Mouse (Mus musculus): ENCODE results near the gene Mettl7a1. TPM values are rescaled to one million over a fixed set of nuclear protein-coding genes. Genes with fewer than 3 reads are reported as not detected.
"Not testable (repeated sequence)": the region's sequence is repeated elsewhere in the genome, so short reads cannot be mapped to it uniquely, and the experiment has no call there.

The Mettl7a1 gene
- polyA plus RNA-seq, 1 experiment = 13.4 TPM

GRCm38 (mm10) chr15:100300499-100300898 lies 3.4 kb upstream of the Mettl7a1 start:
- H3K27ac ChIP-seq (ENCODE audit: insufficient read depth, low read length) = no peak overlapping the region
- H3K4me1 ChIP-seq (ENCODE audit: control insufficient read depth, insufficient read depth, low read length) = no peaks in the 10 kb centered on the region
- TF ChIP-seq POLR2A (IDR thresholded peaks at IDR 0.05; ENCODE audit: low read depth, low read length) = no peak
- no peak for TF ChIP-seq CTCF (IDR thresholded peaks at IDR 0.05; ENCODE audit: borderline replicate concordance, insufficient read depth, low read length)
- H3K4me3 ChIP-seq (ENCODE audit: insufficient read depth, low read length) = no peak overlapping the region

- H3K27ac ChIP-seq (ENCODE audit: insufficient read depth, low read length) = no peak overlapping the region
- no peak overlapping the region for H3K4me3 ChIP-seq (ENCODE audit: insufficient read depth, low read length)
- TF ChIP-seq CTCF (IDR thresholded peaks at IDR 0.05; ENCODE audit: borderline replicate concordance, insufficient read depth, low read length) (no peak), POLR2A (IDR thresholded peaks at IDR 0.05; ENCODE audit: low read depth, low read length) (no peak)
- H3K4me1 ChIP-seq (ENCODE audit: control insufficient read depth, insufficient read depth, low read length) = no peaks in the 10 kb centered on the region
Observed at GRCm38 (mm10) chr15:100301556-100301955, 2.4 kb upstream of the Mettl7a1 start.

- no peaks in the 10 kb centered on the region for H3K4me1 ChIP-seq (ENCODE audit: control insufficient read depth, insufficient read depth, low read length)
- no peak for TF ChIP-seq CTCF (IDR thresholded peaks at IDR 0.05; ENCODE audit: borderline replicate concordance, insufficient read depth, low read length)
- no peak for TF ChIP-seq POLR2A (IDR thresholded peaks at IDR 0.05; ENCODE audit: low read depth, low read length)
- no peak overlapping the region for H3K4me3 ChIP-seq (ENCODE audit: insufficient read depth, low read length)
- peak overlapping the region; percentile 48; the same call in 1 of the 2 replicates for H3K27ac ChIP-seq (ENCODE audit: insufficient read depth, low read length)
Observed at GRCm38 (mm10) chr15:100303428-100304018, 417 bp upstream of the Mettl7a1 start.

- H3K4me1 ChIP-seq (ENCODE audit: control insufficient read depth, insufficient read depth, low read length) = no peaks in the 10 kb centered on the region
- no peak overlapping the region for H3K4me3 ChIP-seq (ENCODE audit: insufficient read depth, low read length)
- no peak for TF ChIP-seq POLR2A (IDR thresholded peaks at IDR 0.05; ENCODE audit: low read depth, low read length)
- TF ChIP-seq CTCF (IDR thresholded peaks at IDR 0.05; ENCODE audit: borderline replicate concordance, insufficient read depth, low read length) = no peak
- H3K27ac ChIP-seq (ENCODE audit: insufficient read depth, low read length) = no peak overlapping the region
Observed at GRCm38 (mm10) chr15:100306201-100306600, 2.3 kb downstream of the Mettl7a1 start.

- H3K27ac ChIP-seq (ENCODE audit: insufficient read depth, low read length); H3K4me1 ChIP-seq (ENCODE audit: control insufficient read depth, insufficient read depth, low read length); H3K4me3 ChIP-seq (ENCODE audit: insufficient read depth, low read length): not testable (repeated sequence)
Observed at GRCm38 (mm10) chr15:100307438-100308096, 3.6 kb downstream of the Mettl7a1 start.

GRCm38 (mm10) chr15:100312346-100312745 lies 8.4 kb downstream of the Mettl7a1 start:
- H3K4me3 ChIP-seq (ENCODE audit: insufficient read depth, low read length) = no peak overlapping the region
- no peak overlapping the region for H3K27ac ChIP-seq (ENCODE audit: insufficient read depth, low read length)
- no peaks in the 10 kb centered on the region for H3K4me1 ChIP-seq (ENCODE audit: control insufficient read depth, insufficient read depth, low read length)
- TF ChIP-seq POLR2A (IDR thresholded peaks at IDR 0.05; ENCODE audit: low read depth, low read length) (no peak), CTCF (IDR thresholded peaks at IDR 0.05; ENCODE audit: borderline replicate concordance, insufficient read depth, low read length) (no peak)

GRCm38 (mm10) chr15:100314448-100315145 lies 10.7 kb downstream of the Mettl7a1 start:
- Histone ChIP-seq H3K4me3 (ENCODE audit: insufficient read depth, low read length) (no peak overlapping the region), H3K4me1 (ENCODE audit: control insufficient read depth, insufficient read depth, low read length) (no peaks in the 10 kb centered on the region), H3K27ac (ENCODE audit: insufficient read depth, low read length) (no peak overlapping the region)
- TF ChIP-seq CTCF (IDR thresholded peaks at IDR 0.05; ENCODE audit: borderline replicate concordance, insufficient read depth, low read length) = no peak
- TF ChIP-seq POLR2A (IDR thresholded peaks at IDR 0.05; ENCODE audit: low read depth, low read length) = no peak

GRCm38 (mm10) chr15:100318014-100318671 lies 14.2 kb downstream of the Mettl7a1 start:
- not testable (repeated sequence) for H3K4me1 ChIP-seq (ENCODE audit: control insufficient read depth, insufficient read depth, low read length); H3K4me3 ChIP-seq (ENCODE audit: insufficient read depth, low read length); H3K27ac ChIP-seq (ENCODE audit: insufficient read depth, low read length)

GRCm38 (mm10) chr15:100319884-100320283 lies 15.9 kb downstream of the Mettl7a1 start:
- TF ChIP-seq POLR2A (IDR thresholded peaks at IDR 0.05; ENCODE audit: low read depth, low read length) (no peak), CTCF (IDR thresholded peaks at IDR 0.05; ENCODE audit: borderline replicate concordance, insufficient read depth, low read length) (no peak)
- Histone ChIP-seq H3K4me1 (ENCODE audit: control insufficient read depth, insufficient read depth, low read length) (no peaks in the 10 kb centered on the region), H3K4me3 (ENCODE audit: insufficient read depth, low read length) (no peak overlapping the region), H3K27ac (ENCODE audit: insufficient read depth, low read length) (no peak overlapping the region)

Data from embryonic fibroblast, embryonic 13.5 days (primary cell).